ENCODE assay signal across 8 mouse cellular contexts in the genomic region with DNA sequence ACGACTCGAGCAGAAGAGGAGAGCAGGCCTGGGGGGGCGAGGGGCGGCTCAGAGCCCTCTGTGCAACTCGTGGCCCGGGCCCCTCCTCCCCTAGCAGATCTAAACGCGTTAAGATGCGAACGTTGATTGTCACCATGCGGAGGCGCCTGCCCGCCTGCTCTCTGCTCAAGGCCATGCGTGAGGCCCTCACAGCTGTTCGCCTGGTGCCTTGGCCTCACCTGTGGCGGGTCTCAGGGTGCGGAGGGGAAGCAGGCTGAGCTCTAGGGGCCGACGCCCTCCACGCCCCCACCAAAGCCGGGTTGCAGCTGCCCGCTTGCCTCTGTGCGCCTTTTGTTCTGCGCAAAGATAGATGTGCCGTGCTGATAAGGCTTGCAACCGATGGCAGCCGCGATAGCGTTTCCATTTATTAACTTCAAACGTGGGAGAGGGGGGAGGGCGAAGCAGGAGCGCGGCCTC. TPM values are rescaled to one million over a fixed set of nuclear protein-coding genes. Genes with fewer than 3 reads are reported as not detected.
DNase-seq lines count a peak whose midpoint lies in the region; TF ChIP-seq lines count a peak whose summit lies in the region.

No protein-coding gene starts in this region.

- no peaks in the 10 kb centered on the region for H3K27me3 ChIP-seq in small intestine, adult 2 months (ENCODE audit: control insufficient read depth, insufficient read depth, low read length)

- DNase-seq in urinary bladder, postnatal 14 days (ENCODE audit: low spot score): peak; percentile 34
- DNase-seq in urinary bladder, postnatal 25 days (ENCODE audit: low spot score): no peak
- DNase-seq in embryo, embryonic 11 days: peak; percentile 77
- peak; percentile 35 to 39 for DNase-seq in heart, postnatal 14 days
- DNase-seq in layer of hippocampus, adult 2 months (ENCODE audit: low spot score in 2 of 2): peak; percentile 42 to 49
- DNase-seq in lung, postnatal 14 days: peak; percentile 49
- no peak for DNase-seq in gastrocnemius, adult 8-10 months (ENCODE audit: low spot score in 2 of 2)

- WGBS in small intestine, adult 2 months: under 1% methylated on average over 33 of the region's 33 CpGs

- no peak for TF ChIP-seq POLR2A in small intestine, adult 2 months (IDR thresholded peaks at IDR 0.05; ENCODE audit: low read depth, low read length)

- peak; percentile 46 for TF ChIP-seq CTCF in layer of hippocampus, adult 2 months (conservative IDR thresholded peaks at IDR 0.05)
- TF ChIP-seq CTCF in small intestine, adult 2 months (IDR thresholded peaks at IDR 0.05; ENCODE audit: extremely low read depth, insufficient read length, insufficient replicate concordance, low read depth, low read length): no peak

- H3K4me1 ChIP-seq in small intestine, adult 2 months (ENCODE audit: control insufficient read depth, insufficient read depth, insufficient read length, low read length): peaks cover 31% of the 10 kb centered on the region

- H3K4me3 ChIP-seq in layer of hippocampus, adult 2 months: peak overlapping the region; percentile 71
- H3K4me3 ChIP-seq in small intestine, adult 2 months (ENCODE audit: low read depth, low read length): peak overlapping the region; percentile 85

- intact Hi-C loops in heart, postnatal 14 days (cut with DNase I): loop anchor here (2.0 kb wide), 1 partner anchor 39 kb away; no protein-coding TSS in a partner anchor

- no peaks in the 10 kb centered on the region for H3K36me3 ChIP-seq in small intestine, adult 2 months (ENCODE audit: control insufficient read depth, insufficient read depth, low read length)

- H3K27ac ChIP-seq in layer of hippocampus, adult 2 months: peak overlapping the region; percentile 93
- H3K27ac ChIP-seq in small intestine, adult 2 months (ENCODE audit: insufficient read depth, low read depth, low read length): peak overlapping the region; percentile 61

RNA-seq across cellular contexts. Expression of a gene that starts 2.3 kb away (rescaled TPM):
- 10 to 100 TPM; 25.5 to 26.9 TPM for total RNA-seq in heart, postnatal 14 days (2021)
- 10 to 100 TPM; 45.1 to 45.6 TPM for total RNA-seq in layer of hippocampus, adult 2 months (2021)
- polyA plus RNA-seq in small intestine, adult 2 months (2012; rRNA removed): 153 and 187 TPM in 2 replicates
- total RNA-seq in gastrocnemius, adult 8-10 months (2022): 1 to 10 TPM; 4.7 to 9.2 (median 6.3) TPM

Comparison
In these comparisons a context has a peak if more than half of its experiments do, and no peak if none do; other contexts are left out.
1. DNase-seq: peak in urinary bladder, postnatal 14 days (single experiment), embryo, embryonic 11 days (single experiment), heart, postnatal 14 days (2 of 2), layer of hippocampus, adult 2 months (2 of 2) and lung, postnatal 14 days (single experiment); none in urinary bladder, postnatal 25 days (single experiment) and gastrocnemius, adult 8-10 months (0 of 2).